Mouse (Mus musculus) heart, postnatal 14 days (tissue): ENCODE measurements around the gene Vgll4. TPM values are rescaled to one million over a fixed set of nuclear protein-coding genes. Genes with fewer than 3 reads are reported as not detected.
"Not testable (repeated sequence)": the region's sequence is repeated elsewhere in the genome, so short reads cannot be mapped to it uniquely, and the experiment has no call there.

Source experiments
- DNase-seq, 2 experiments: peaks; one replicate each; pipeline ENCODE4 v3.0.0; 2021 to 2022
- intact Hi-C: fragments of 180-260 bp; cut with DNase I; formaldehyde crosslinking; loops from one replicate; pipeline ENCODE4 v1.15.1; 2025
- total RNA-seq, 2 experiments: library from RNA; stranded (reverse); gene quantifications; 2 replicates each; pipeline ENCODE4 v1.2.3; 2021

The Vgll4 gene
- total RNA-seq, 2 experiments from 2014 or later, result 28.4 to 29.5 TPM

DNA sequence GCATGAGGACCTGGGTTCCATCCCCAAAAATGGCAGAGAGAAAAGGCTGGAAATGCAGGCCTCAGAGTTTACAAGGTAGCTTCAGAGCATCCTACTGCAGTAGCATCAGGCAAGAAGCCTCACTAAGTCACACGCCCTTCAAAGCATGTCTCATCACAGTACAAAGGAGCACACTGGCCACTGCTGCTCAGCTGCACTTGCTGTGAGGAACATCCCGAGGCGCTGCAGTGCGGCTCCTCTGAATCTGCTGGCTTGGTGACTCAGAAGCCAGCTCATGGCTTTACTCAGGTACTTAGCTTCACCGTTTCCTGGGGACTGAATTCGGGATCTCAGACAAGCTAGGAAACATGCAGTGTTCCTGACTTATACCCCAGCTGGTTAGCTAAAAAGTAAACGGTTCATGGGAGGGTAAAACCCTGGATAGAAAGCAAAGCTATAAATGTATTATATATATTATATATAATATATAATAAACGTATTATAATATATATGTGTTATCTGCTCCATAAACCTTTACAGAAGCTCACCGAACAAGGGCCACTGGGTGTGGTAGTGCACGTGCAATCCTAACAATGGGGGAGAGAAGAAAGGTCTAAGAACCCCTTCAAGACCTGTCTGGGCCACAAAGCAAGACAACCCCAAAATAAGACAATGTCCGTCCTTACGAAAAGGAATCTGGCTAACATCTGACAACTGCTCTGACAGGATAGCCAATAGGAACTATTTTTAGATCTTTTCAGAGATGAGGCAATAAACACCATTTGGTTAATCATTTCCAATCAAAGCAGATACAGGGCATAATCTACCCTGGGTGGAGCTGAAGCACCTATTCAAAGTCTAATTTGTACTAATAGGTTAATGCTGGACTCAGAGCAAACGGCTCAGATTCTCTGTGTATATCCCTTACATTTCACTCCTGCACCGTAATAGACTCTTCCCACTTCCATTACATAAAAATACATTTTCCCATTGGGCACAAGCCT, 25.0 kb downstream of the Vgll4 start:
- intact Hi-C loops, result no loop called here

GRCm38 (mm10) chr6:114941201-114941849, 28.5 kb downstream of the Vgll4 start:
- peak in 1 of 2 experiments; percentile 49 for DNase-seq
- intact Hi-C loops, result no loop called here

More for the DNA sequence above, 25.0 kb downstream of the Vgll4 start:
- DNase-seq, result no peak

- intact Hi-C loops, result no loop called here
- DNase-seq, result no peak
Measured at GRCm38 (mm10) chr6:114939666-114940065, 30.1 kb downstream of the Vgll4 start.

- intact Hi-C loops, result no loop called here
Measured at GRCm38 (mm10) chr6:114936941-114937313, 32.9 kb downstream of the Vgll4 start.

GRCm38 (mm10) chr6:114936297-114936940, 33.4 kb downstream of the Vgll4 start:
- no peak for DNase-seq
- intact Hi-C loops, result no loop called here

More at GRCm38 (mm10) chr6:114936941-114937313, 32.9 kb downstream of the Vgll4 start:
- DNase-seq, result no peak

GRCm38 (mm10) chr6:114935362-114935761, 34.4 kb downstream of the Vgll4 start:
- intact Hi-C loops, result no loop called here
- DNase-seq, result no peak

DNA sequence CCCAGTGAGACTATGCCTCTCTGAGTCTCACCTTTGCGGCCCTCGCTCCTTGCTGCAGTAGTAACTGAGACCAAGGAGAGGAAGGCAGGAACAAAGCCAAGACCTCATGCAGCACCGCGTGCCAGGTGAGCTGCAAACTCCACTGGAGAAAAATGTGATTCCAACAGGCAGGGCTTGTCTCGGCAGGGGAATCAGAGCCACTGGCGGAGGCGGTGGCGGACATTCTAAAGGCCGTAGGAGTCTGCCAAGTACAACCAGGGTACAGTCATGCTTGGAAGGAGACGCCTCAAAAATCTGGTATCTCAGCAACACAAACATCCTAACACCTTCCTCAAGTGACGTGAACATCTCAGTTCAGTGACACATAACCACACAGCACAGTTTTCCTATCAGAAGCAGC, 35.7 kb downstream of the Vgll4 start:
- no peak for DNase-seq
- intact Hi-C loops, result no loop called here

DNA sequence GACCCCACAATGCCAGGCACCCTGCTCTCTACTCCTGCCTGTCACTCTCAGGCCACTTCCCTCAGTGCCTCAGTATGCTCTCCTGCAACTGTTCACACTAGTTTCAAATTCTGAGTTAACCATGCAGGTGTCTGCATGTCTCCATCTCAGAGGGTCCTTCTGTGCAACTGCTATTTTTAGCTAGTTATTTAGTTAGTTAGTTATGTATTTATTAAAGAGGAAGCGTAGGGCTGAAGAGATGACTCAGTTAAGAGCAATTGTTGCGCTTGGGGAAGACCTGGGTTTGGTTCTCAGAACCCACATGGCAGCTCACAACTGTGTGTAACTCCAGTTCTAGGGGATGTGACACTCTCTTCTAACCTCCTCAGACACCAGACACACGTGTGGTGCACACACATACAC, 36.8 kb downstream of the Vgll4 start:
- DNase-seq, result no peak
- intact Hi-C loops, result no loop called here

DNA sequence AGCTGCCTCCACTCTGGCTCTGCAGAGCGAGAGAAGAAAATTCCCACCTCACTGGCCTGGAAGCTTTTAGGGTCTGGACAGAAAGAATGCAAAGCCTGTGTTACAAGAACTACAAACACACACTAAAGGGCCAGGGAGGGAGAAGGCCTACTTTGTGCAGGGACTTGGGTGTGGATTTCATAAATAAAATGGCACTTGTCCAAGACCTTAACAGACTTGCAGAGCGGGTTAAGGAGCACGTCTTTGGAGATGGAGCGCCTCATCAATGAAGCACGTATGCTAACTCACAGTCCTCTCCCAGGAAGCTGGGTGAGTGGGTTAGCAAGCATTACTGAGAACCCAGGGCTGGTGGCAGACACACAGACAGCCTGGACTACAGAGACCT, 37.7 kb downstream of the Vgll4 start:
- DNase-seq, result no peak
- intact Hi-C loops, result no loop called here

DNA sequence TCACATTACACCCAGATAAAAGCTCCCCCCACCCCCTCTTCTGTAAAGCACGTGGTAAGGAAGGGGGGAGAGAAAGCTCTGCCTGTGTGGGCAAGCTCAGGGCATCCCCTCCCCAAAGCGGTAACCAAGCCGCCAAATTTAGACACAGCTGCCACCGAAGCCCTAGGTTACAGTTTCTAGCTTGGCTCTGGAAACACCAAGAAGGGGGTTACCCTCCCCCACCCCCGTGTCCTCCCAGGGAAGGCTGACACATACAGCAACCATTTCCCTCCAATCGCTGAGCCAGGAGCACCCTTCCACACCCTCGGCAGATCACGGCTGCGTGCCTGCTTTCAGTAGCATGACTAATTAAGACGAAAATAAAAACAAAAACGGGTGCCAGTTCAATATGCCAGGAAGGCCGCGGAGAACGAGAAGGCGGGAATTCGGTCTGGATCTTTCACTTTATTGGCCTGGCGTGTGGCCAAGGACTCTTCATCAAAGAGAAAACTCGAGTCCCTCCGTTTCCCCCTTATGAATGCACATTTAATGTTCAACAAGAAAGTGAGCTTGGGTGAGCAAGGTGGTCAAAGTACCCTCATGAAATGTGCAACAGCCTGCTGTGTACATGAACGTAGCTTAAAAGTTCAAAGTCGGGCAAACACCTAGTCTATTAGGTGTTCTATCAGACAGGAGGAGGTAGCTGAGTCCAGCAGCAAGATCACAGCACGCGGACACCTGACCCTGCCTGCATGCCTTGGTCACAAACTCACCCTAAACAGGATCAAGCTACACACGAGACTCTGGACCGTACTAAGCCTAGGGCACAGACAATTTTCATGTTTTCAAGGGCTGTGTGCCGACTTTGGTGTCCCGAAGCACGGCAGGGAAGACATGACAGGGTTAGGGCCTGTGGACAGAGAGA, 38.3 kb downstream of the Vgll4 start:
- no peak for DNase-seq
- intact Hi-C loops, result no loop called here

- intact Hi-C loops, result no loop called here
- DNase-seq, result no peak
Measured at GRCm38 (mm10) chr6:114930646-114931045, 39.1 kb downstream of the Vgll4 start.

DNA sequence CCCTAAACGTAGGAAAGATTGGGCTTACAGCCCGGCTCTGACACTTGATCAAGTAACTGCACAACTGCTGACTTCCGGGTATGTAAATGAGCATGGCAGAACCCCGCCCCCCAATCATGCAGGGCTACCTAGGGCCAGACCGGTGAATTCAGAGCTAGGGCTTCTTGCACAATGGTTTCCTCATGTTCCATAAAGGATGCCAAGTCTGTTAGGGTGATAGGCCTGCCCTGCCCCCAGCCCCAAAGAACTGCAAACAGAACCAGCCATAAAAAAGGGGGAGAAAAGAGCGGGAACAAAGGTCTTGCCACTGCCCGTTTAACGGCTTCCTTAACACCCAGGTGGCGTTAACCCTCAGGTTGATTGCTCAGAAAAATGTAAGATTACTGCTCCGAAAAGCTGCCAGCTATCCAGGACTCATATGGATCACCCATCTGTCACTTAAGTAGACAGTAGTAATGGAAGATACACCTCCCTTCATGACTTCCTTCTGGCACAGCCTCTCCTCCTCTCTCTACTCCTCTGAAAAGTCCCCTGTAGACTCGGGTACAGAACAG, 39.7 kb downstream of the Vgll4 start:
- intact Hi-C loops, result no loop called here
- DNase-seq, result no peak

GRCm38 (mm10) chr6:114929346-114929745, 40.4 kb downstream of the Vgll4 start:
- intact Hi-C loops, result loop anchor here (5.0 kb wide), 2 partner anchors 98 to 338 kb away; no protein-coding TSS in a partner anchor
- peak in 1 of 2 experiments; percentile 61 for DNase-seq

DNA sequence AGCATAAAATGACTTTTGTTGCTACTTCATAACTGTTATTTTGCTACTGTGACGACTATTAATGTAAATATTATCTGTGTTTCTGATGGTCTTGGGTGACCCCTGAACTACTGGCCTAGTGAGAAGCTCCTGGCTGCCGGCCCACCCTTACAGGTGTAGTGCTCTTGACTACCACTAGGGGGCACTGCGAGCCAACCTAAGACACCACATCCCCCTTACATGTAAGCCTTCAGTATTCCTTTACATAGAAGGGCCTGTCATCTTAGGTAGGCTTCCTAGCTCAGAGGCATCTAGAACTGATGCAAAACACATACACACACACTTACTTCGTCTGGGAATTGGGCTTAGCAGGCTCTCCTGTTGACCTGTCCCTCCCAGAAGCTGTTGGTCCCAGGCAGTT, 41.3 kb downstream of the Vgll4 start:
- intact Hi-C loops, result loop anchor here (1.0 to 5.0 kb wide), 3 partner anchors 79 to 339 kb away; no protein-coding TSS in a partner anchor
- DNase-seq, result peak; percentile 68 to 82

DNA sequence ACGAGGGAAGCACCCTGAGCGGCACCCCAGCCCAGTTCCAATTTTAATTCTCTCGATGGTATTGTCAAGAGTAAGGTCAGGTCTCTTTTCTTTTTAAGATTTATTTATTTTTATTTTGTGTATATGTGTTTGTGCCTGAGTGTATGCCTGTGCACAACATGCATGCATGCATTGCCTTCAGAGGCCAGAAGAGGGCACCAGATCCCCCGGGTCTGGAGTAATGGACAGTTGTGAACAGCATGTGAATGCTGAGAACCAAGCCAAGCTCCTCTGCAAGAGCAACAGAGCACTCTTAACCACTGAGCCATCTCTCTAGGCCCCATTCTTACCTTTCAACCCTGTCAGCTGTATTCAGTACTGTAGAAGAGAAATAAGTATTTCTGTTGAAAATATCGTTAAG, 42.4 kb downstream of the Vgll4 start:
- no peak for DNase-seq
- intact Hi-C loops, result loop anchor here (2.0 to 5.0 kb wide), 3 partner anchors 100 to 340 kb away; no protein-coding TSS in a partner anchor

DNA sequence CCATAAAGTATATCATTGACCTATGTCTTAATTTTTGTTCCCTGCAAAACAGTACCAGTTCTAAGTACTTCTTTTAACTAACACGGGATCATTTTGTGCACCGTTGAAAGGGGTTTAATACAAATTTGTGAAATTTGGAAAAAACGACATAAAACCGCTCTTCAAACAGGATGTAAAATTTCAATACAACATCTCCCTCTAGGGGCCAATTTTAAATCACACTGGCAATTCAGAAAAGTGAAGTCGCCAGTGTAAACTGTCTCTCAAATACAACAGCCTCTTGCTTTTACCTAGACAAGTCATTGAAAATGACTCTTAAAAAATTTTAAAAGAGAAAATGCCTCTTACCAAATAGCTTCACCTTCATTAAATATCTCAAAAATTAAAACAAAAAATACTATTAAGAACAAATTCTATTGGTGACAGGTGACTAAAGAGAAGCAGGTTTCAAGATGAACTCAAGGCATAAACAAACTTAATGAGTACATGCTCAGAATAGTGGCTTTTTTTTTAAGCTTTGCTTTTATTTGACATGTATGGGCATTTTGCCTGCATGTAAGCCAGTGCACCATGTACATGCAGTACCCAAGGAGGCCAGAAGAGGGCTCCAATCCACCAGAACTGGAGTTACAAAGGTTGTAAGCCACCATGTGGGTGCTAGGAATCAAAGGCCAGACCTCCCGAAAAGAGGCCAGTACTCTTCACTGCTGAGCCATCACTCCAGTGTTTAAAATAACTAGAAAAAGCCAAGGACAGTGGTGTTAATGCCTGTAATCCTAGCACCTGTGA, 43.2 kb downstream of the Vgll4 start:
- intact Hi-C loops, result loop anchor here (1.0 to 5.0 kb wide), 4 partner anchors 101 to 341 kb away; no protein-coding TSS in a partner anchor
- peak; percentile 57 to 60 for DNase-seq

DNA sequence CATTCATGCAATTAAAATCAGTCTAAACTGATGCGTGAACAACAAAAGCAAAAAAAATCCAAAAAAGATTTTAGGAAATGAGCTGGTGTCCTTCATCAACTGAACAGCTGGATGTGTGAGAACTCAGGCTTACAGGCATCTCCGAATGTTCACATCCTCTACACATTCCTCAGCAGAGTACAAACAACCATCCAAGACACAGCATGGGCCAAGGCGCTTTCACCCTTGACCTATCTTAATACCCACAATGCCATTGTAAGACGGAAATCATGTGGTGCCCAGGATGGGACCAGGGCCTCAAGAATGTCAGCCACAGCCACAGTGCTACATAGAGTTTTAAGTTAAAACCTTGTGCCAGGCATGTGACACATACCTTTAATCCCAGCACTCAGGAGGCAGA, 44.6 kb downstream of the Vgll4 start:
- DNase-seq, result no peak
- intact Hi-C loops, result loop anchor here (5.0 kb wide), 2 partner anchors 102 to 342 kb away; no protein-coding TSS in a partner anchor

- intact Hi-C loops, DNase-seq: not testable (repeated sequence)
Measured at GRCm38 (mm10) chr6:114922355-114923096, 47.3 kb downstream of the Vgll4 start.
